Mouse (Mus musculus): ENCODE measurements around the gene Nfil3. TPM values are rescaled to one million over a fixed set of nuclear protein-coding genes. Genes with fewer than 3 reads are reported as not detected.

The Nfil3 gene
- polyA plus RNA-seq, 1 experiment from 2014 or later, result 31.3 TPM

DNA sequence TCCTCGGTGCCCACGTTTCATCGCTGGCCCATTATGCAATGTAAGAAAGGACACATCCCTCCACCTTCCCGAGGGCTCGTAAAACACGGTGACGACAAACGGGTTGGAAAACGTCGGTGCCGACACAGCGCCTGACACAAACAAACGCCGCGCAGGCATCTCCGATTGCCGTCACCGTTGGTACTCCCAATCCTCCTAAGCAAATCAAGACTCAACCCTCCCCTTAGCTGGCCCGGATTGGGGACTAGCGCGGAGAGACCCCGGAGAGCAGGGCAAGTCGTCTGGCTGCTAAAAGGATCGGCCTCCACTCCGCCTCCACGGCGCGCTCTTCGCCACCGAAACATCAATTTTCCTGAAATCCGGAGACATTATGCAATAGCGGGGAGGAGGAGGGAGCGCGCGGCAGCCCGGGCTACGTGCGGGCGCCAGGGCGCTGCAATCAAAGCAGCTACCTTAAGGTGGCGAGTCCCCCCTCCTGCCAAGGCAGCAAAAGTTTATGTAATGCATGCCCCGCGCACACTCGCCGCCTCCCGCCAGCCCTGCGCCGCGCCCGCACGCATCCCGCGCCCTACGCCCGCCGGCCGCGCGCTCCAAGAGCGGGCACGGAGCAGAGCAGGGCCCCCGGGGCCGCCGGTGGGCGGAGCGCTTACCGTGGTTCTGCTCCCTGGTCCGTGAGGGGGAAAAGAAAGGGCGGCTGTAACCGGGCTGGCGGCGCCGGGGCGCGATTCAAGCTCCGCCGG, 492 bp downstream of the Nfil3 start:
- H3K27ac ChIP-seq (replicated peaks; ENCODE audit: low read depth, low read length), result peak overlapping the region; percentile 93
- under 1% methylated on average over 73 of the region's 77 CpGs for WGBS
- H3K36me3 ChIP-seq (ENCODE audit: control insufficient read depth, insufficient read depth, low read length), result no peaks in the 10 kb centered on the region
- H3K9me3 ChIP-seq (ENCODE audit: control insufficient read depth, low read length), result no peaks in the 10 kb centered on the region
- peak overlapping the region; percentile 98 for H3K4me2 ChIP-seq (ENCODE audit: low read depth, severe bottlenecking)
- peak overlapping the region; percentile 86 for H3K9ac ChIP-seq (ENCODE audit: low read length)
- peaks cover 2% of the 10 kb centered on the region; the same call in 1 of the 2 replicates for H3K27me3 ChIP-seq (ENCODE audit: control insufficient read depth, insufficient read depth, low read length)
- H3K4me3 ChIP-seq (ENCODE audit: low read depth, low read length), result peak overlapping the region; percentile 75
- peaks cover 32% of the 10 kb centered on the region for H3K4me1 ChIP-seq (ENCODE audit: control insufficient read depth, insufficient read depth, low read length)
- ATAC-seq (ENCODE audit: insufficient number of reproducible peaks, low FRiP score, low TSS enrichment, low read depth) (peak; percentile 50), DNase-seq (ENCODE audit: low spot score) (peak; percentile 82)

DNA sequence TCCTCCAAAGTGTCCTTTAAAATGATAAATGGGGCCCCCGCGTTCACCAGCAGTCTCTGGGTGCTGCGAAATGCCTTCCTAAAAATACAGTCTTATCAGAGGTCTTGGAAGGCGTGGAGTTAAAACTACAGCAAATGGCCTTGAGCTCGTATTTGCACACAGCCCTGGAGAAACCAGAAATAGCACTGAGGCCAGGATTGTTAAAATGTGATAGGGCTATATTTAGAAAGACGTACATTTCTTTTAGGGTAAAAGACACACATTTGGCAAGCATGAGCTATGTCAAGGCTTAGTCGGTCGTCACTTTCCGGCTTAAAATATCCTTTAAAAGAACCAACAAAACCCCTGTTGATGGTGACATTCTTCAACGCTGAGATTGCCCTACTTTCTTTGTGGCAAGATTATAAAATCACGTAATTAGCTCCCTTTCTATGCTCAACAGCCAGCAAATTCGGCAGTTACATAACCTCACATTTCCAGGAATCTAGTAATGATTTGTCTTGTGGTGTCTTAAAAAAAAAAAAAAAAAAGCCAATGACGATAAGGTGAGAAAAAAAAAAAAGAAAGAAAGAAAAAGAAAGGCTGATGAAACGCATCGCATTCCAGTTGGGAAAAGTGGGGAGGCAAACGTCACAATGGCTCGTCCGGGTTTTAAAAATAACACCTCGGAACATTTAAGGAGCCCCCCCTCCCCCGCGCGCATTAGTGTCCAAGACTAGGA, 1.4 kb downstream of the Nfil3 start:
- Histone ChIP-seq H3K4me1 (ENCODE audit: control insufficient read depth, insufficient read depth, low read length) (peaks cover 41% of the 10 kb centered on the region), H3K27me3 (ENCODE audit: control insufficient read depth, insufficient read depth, low read length) (peaks cover 2% of the 10 kb centered on the region; the same call in 1 of the 2 replicates), H3K36me3 (ENCODE audit: control insufficient read depth, insufficient read depth, low read length) (no peaks in the 10 kb centered on the region), H3K27ac (replicated peaks; ENCODE audit: low read depth, low read length) (no peak overlapping the region; the same call in 1 of the 2 replicates), H3K9ac (ENCODE audit: low read length) (peak overlapping the region; percentile 86), H3K4me3 (ENCODE audit: low read depth, low read length) (peak overlapping the region; percentile 75), H3K4me2 (ENCODE audit: low read depth, severe bottlenecking) (peak overlapping the region; percentile 98), H3K9me3 (ENCODE audit: control insufficient read depth, low read length) (no peaks in the 10 kb centered on the region)
- DNase-seq (ENCODE audit: low spot score), result peak; percentile 36
- WGBS, result under 1% methylated on average over 22 of the region's 22 CpGs
- no peak for ATAC-seq (ENCODE audit: insufficient number of reproducible peaks, low FRiP score, low TSS enrichment, low read depth)

- peak overlapping the region; percentile 86 for H3K9ac ChIP-seq (ENCODE audit: low read length)
- peak overlapping the region; percentile 75; the same call in 1 of the 2 replicates for H3K27ac ChIP-seq (replicated peaks; ENCODE audit: low read depth, low read length)
- peaks cover 42% of the 10 kb centered on the region for H3K4me1 ChIP-seq (ENCODE audit: control insufficient read depth, insufficient read depth, low read length)
- peaks cover 2% of the 10 kb centered on the region; the same call in 1 of the 2 replicates for H3K27me3 ChIP-seq (ENCODE audit: control insufficient read depth, insufficient read depth, low read length)
- H3K4me2 ChIP-seq (ENCODE audit: low read depth, severe bottlenecking), result peak overlapping the region; percentile 98
- WGBS, result under 1% methylated on average over 63 of the region's 64 CpGs
- peak overlapping the region; percentile 48 for H3K4me3 ChIP-seq (ENCODE audit: low read depth, low read length)
- ATAC-seq (ENCODE audit: insufficient number of reproducible peaks, low FRiP score, low TSS enrichment, low read depth) (no peak), DNase-seq (ENCODE audit: low spot score) (peak; percentile 66)
- H3K9me3 ChIP-seq (ENCODE audit: control insufficient read depth, low read length), result no peaks in the 10 kb centered on the region
- no peaks in the 10 kb centered on the region for H3K36me3 ChIP-seq (ENCODE audit: control insufficient read depth, insufficient read depth, low read length)
These were observed 2.4 kb downstream of the Nfil3 start for GRCm38 (mm10) chr13:52978321-52978981.

DNA sequence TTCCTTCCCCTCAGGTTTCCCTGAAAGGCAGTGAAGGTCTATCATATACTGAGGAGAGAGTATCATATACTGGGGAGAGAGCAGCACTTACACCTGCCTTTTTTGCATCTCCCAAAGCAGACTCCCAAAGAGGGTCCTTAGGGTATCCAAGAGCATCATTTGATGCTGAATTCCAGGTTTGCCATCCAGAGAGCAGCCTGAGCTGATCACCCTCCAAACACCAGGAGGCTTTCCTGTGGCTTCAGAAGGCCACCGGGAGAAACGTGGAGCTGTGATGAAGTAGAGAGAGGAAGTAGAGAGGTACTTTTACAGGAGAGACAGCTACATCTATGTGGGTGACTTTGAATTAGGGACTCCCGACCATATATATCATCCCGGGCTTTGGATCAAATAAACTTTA, 3.1 kb downstream of the Nfil3 start:
- H3K27me3 ChIP-seq (ENCODE audit: control insufficient read depth, insufficient read depth, low read length), result peaks cover 2% of the 10 kb centered on the region; the same call in 1 of the 2 replicates
- H3K9ac ChIP-seq (ENCODE audit: low read length), result peak overlapping the region; percentile 22
- WGBS, result 11% methylated on average over 4 of the region's 4 CpGs
- no peak for ATAC-seq (ENCODE audit: insufficient number of reproducible peaks, low FRiP score, low TSS enrichment, low read depth)
- peak overlapping the region; percentile 75; the same call in 1 of the 2 replicates for H3K27ac ChIP-seq (replicated peaks; ENCODE audit: low read depth, low read length)
- DNase-seq (ENCODE audit: low spot score), result peak; percentile 26
- peaks cover 42% of the 10 kb centered on the region for H3K4me1 ChIP-seq (ENCODE audit: control insufficient read depth, insufficient read depth, low read length)
- H3K4me3 ChIP-seq (ENCODE audit: low read depth, low read length), result peak overlapping the region; percentile 48; the same call in 1 of the 2 replicates
- H3K36me3 ChIP-seq (ENCODE audit: control insufficient read depth, insufficient read depth, low read length), result no peaks in the 10 kb centered on the region
- peak overlapping the region; percentile 98 for H3K4me2 ChIP-seq (ENCODE audit: low read depth, severe bottlenecking)
- H3K9me3 ChIP-seq (ENCODE audit: control insufficient read depth, low read length), result no peaks in the 10 kb centered on the region

GRCm38 (mm10) chr13:52977221-52977609, 3.7 kb downstream of the Nfil3 start:
- Histone ChIP-seq H3K4me2 (ENCODE audit: low read depth, severe bottlenecking) (peak overlapping the region; percentile 38; the same call in 1 of the 2 replicates), H3K9ac (ENCODE audit: low read length) (no peak overlapping the region)

GRCm38 (mm10) chr13:52976510-52977220, 4.2 kb downstream of the Nfil3 start:
- WGBS, result 9% methylated on average over 16 of the region's 16 CpGs
- Histone ChIP-seq H3K9ac (ENCODE audit: low read length) (no peak overlapping the region), H3K27ac (replicated peaks; ENCODE audit: low read depth, low read length) (no peak overlapping the region; the same call in 1 of the 2 replicates), H3K9me3 (ENCODE audit: control insufficient read depth, low read length) (no peaks in the 10 kb centered on the region), H3K4me3 (ENCODE audit: low read depth, low read length) (0 out of 2 replicates have a peak overlapping the region, but pooled peaks have one; percentile 0), H3K36me3 (ENCODE audit: control insufficient read depth, insufficient read depth, low read length) (no peaks in the 10 kb centered on the region), H3K4me1 (ENCODE audit: control insufficient read depth, insufficient read depth, low read length) (peaks cover 37% of the 10 kb centered on the region), H3K27me3 (ENCODE audit: control insufficient read depth, insufficient read depth, low read length) (no peaks in the 10 kb centered on the region; the same call in 1 of the 2 replicates), H3K4me2 (ENCODE audit: low read depth, severe bottlenecking) (peak overlapping the region; percentile 38)
- no peak for ATAC-seq (ENCODE audit: insufficient number of reproducible peaks, low FRiP score, low TSS enrichment, low read depth)
- DNase-seq (ENCODE audit: low spot score), result peak; percentile 64

More at GRCm38 (mm10) chr13:52977221-52977609, 3.7 kb downstream of the Nfil3 start:
- Histone ChIP-seq H3K27ac (replicated peaks; ENCODE audit: low read depth, low read length) (no peak overlapping the region; the same call in 1 of the 2 replicates), H3K4me3 (ENCODE audit: low read depth, low read length) (no peak overlapping the region), H3K9me3 (ENCODE audit: control insufficient read depth, low read length) (no peaks in the 10 kb centered on the region), H3K36me3 (ENCODE audit: control insufficient read depth, insufficient read depth, low read length) (no peaks in the 10 kb centered on the region), H3K4me1 (ENCODE audit: control insufficient read depth, insufficient read depth, low read length) (peaks cover 41% of the 10 kb centered on the region), H3K27me3 (ENCODE audit: control insufficient read depth, insufficient read depth, low read length) (peaks cover 2% of the 10 kb centered on the region; the same call in 1 of the 2 replicates)
- ATAC-seq (ENCODE audit: insufficient number of reproducible peaks, low FRiP score, low TSS enrichment, low read depth), result no peak
- peak; percentile 27 for DNase-seq (ENCODE audit: low spot score)
- 40% methylated on average over 9 of the region's 9 CpGs for WGBS

- Histone ChIP-seq H3K9me3 (ENCODE audit: control insufficient read depth, low read length) (no peaks in the 10 kb centered on the region), H3K4me1 (ENCODE audit: control insufficient read depth, insufficient read depth, low read length) (peaks cover 37% of the 10 kb centered on the region), H3K4me3 (ENCODE audit: low read depth, low read length) (0 out of 2 replicates have a peak overlapping the region, but pooled peaks have one; percentile 0), H3K27me3 (ENCODE audit: control insufficient read depth, insufficient read depth, low read length) (no peaks in the 10 kb centered on the region), H3K36me3 (ENCODE audit: control insufficient read depth, insufficient read depth, low read length) (no peaks in the 10 kb centered on the region), H3K27ac (replicated peaks; ENCODE audit: low read depth, low read length) (no peak overlapping the region), H3K4me2 (ENCODE audit: low read depth, severe bottlenecking) (peak overlapping the region; percentile 38), H3K9ac (ENCODE audit: low read length) (no peak overlapping the region)
- WGBS, result 9% methylated on average over 8 of the region's 8 CpGs
- ATAC-seq (ENCODE audit: insufficient number of reproducible peaks, low FRiP score, low TSS enrichment, low read depth) (no peak), DNase-seq (ENCODE audit: low spot score) (peak; percentile 72)
These were observed 4.8 kb downstream of the Nfil3 start for GRCm38 (mm10) chr13:52976130-52976509.

Data from limb, embryonic 11.5 days (tissue).